ENCODE assay signal across 28 mouse cellular contexts in the genomic region with DNA sequence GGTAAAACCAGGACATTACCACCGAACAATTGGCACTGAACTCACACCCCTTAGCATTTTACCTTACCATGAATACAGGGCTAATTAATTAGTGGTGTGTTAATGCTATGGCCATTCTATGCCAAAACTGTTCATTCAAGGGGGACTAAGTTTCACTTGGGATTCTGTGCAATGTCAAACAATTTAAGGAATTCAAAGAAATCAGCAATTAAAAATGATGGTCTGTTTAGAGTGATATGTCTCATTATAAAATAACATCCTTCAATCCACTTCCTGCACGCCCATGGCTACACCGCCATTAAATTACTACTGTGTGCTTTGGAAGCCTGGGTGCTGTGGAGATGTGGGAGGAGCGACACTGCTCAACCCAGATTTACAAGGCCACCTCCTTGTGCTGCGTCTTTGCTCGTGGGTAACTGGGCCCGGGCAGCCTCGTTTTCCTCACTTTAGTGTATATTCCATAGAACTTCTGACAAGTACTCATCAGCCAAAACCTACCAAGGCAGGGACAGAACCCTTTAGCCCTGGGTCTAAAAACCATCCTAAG. TPM values are rescaled to one million over a fixed set of nuclear protein-coding genes. Genes with fewer than 3 reads are reported as not detected.
DNase-seq lines count a peak whose midpoint lies in the region; ATAC-seq and TF ChIP-seq lines count a peak whose summit lies in the region.
"Had no signal": no experiment of that assay in that cellular context is flagged by ENCODE, and none has a peak within 500 bp of the region (broad histone marks: within the 10 kb centered on the region; RNA-seq: fewer than 3 reads in every experiment).

No protein-coding gene starts in this region.

- H3K27me3 ChIP-seq in forebrain, embryonic 13.5 days = no peaks in the 10 kb centered on the region
- H3K27me3 ChIP-seq in forebrain, embryonic 12.5 days = no peaks in the 10 kb centered on the region
- H3K27me3 ChIP-seq in heart, embryonic 10.5 days (ENCODE audit: insufficient read depth, poor library complexity, severe bottlenecking) = no peaks in the 10 kb centered on the region
- H3K27me3 ChIP-seq in midbrain, embryonic 11.5 days (ENCODE audit: control insufficient read depth, insufficient read depth, low read length) = no peaks in the 10 kb centered on the region
- H3K27me3 ChIP-seq in midbrain, postnatal 0 days (ENCODE audit: insufficient read depth, low read length) = no peaks in the 10 kb centered on the region
- no peaks in the 10 kb centered on the region for H3K27me3 ChIP-seq in intestine, embryonic 15.5 days (replicated peaks)
- H3K27me3 ChIP-seq: CH12.LX; embryonic facial prominence, embryonic 13.5 days; embryonic facial prominence, embryonic 15.5 days; forebrain, embryonic 15.5 days; Patski had no signal

- ATAC-seq in forebrain, embryonic 13.5 days = peak; percentile 51; the same call in 1 of the 2 replicates
- no peak for ATAC-seq in forebrain, embryonic 12.5 days (ENCODE audit: low FRiP score)
- ATAC-seq in midbrain, embryonic 11.5 days (ENCODE audit: low FRiP score) = no peak
- no peak for ATAC-seq in midbrain, postnatal 0 days (ENCODE audit: low FRiP score)
- no peak for ATAC-seq in intestine, embryonic 15.5 days
- ATAC-seq: activated CD4-positive, CD25-positive, alpha-beta regulatory T cell, adult 4 months; CD4-positive, CD25-positive, alpha-beta regulatory T cell, adult 4 months; forebrain, embryonic 15.5 days; Patski had no signal

- H3K36me3 ChIP-seq in forebrain, embryonic 13.5 days (ENCODE audit: poor library complexity, severe bottlenecking) = no peaks in the 10 kb centered on the region
- H3K36me3 ChIP-seq in forebrain, embryonic 12.5 days (replicated peaks) = no peaks in the 10 kb centered on the region
- H3K36me3 ChIP-seq in heart, embryonic 10.5 days = 0 out of 2 replicates have a peak, but pooled peaks cover 5% of the 10 kb centered on the region
- no peaks in the 10 kb centered on the region for H3K36me3 ChIP-seq in midbrain, embryonic 11.5 days (ENCODE audit: control insufficient read depth, insufficient read depth, low read length)
- no peaks in the 10 kb centered on the region for H3K36me3 ChIP-seq in midbrain, postnatal 0 days (ENCODE audit: insufficient read depth, low read length)
- H3K36me3 ChIP-seq in intestine, embryonic 15.5 days = 0 out of 2 replicates have a peak, but pooled peaks cover 5% of the 10 kb centered on the region
- H3K36me3 ChIP-seq: forebrain, embryonic 10.5 days; forebrain, embryonic 15.5 days; G1E had no signal

- H3K9me3 ChIP-seq in forebrain, embryonic 13.5 days (replicated peaks) = no peaks in the 10 kb centered on the region
- H3K9me3 ChIP-seq in forebrain, embryonic 12.5 days = no peaks in the 10 kb centered on the region
- no peaks in the 10 kb centered on the region for H3K9me3 ChIP-seq in heart, embryonic 10.5 days
- no peaks in the 10 kb centered on the region for H3K9me3 ChIP-seq in midbrain, embryonic 11.5 days (ENCODE audit: control insufficient read depth, low read length)
- H3K9me3 ChIP-seq in midbrain, postnatal 0 days (ENCODE audit: low read length) = no peaks in the 10 kb centered on the region
- no peaks in the 10 kb centered on the region for H3K9me3 ChIP-seq in intestine, embryonic 15.5 days
- H3K9me3 ChIP-seq: embryonic facial prominence, embryonic 13.5 days; embryonic facial prominence, embryonic 15.5 days; forebrain, embryonic 10.5 days; forebrain, embryonic 15.5 days had no signal

- H3K9ac ChIP-seq in forebrain, embryonic 13.5 days = no peak overlapping the region
- no peak overlapping the region for H3K9ac ChIP-seq in forebrain, embryonic 12.5 days
- no peak overlapping the region for H3K9ac ChIP-seq in midbrain, embryonic 11.5 days (ENCODE audit: low read length)
- H3K9ac ChIP-seq in midbrain, postnatal 0 days (replicated peaks; ENCODE audit: low read length, poor library complexity, severe bottlenecking) = no peak overlapping the region
- no peak overlapping the region for H3K9ac ChIP-seq in intestine, embryonic 15.5 days
- H3K9ac ChIP-seq: embryonic facial prominence, embryonic 13.5 days; embryonic facial prominence, embryonic 15.5 days; forebrain, embryonic 15.5 days had no signal

- 66% methylated on average over 8 of the region's 8 CpGs for WGBS in forebrain, embryonic 13.5 days
- WGBS in forebrain, embryonic 12.5 days = 78% methylated on average over 8 of the region's 8 CpGs
- 95% methylated on average over 8 of the region's 8 CpGs for WGBS in heart, embryonic 10.5 days
- 96% methylated on average over 8 of the region's 8 CpGs for WGBS in midbrain, embryonic 11.5 days
- 95% methylated on average over 8 of the region's 8 CpGs for WGBS in midbrain, postnatal 0 days
- WGBS in intestine, embryonic 15.5 days = 77% methylated on average over 8 of the region's 8 CpGs

- DNase-seq in heart, embryonic 10.5 days (ENCODE audit: low spot score) = peak; percentile 71
- DNase-seq in heart, postnatal 25 days (ENCODE audit: low spot score) = no peak
- peak; percentile 61 for DNase-seq in midbrain, embryonic 11.5 days (ENCODE audit: low spot score, missing footprints)
- DNase-seq in midbrain, postnatal 0 days (ENCODE audit: low spot score) = no peak
- DNase-seq: adrenal gland, adult 8-10 months; adrenal gland, postnatal 14 days; adrenal gland, postnatal 36 days; B cell, adult 2 months; cerebellum, adult 11 months; cerebellum, adult 18-20 months; cerebellum, adult 8-10 months; cerebellum, adult 9-11 months; cerebellum, postnatal 14 days; cerebellum, postnatal 36 days; embryo, embryonic 11 days had no signal

- H3K4me3 ChIP-seq in forebrain, embryonic 13.5 days = no peak overlapping the region
- H3K4me3 ChIP-seq in forebrain, embryonic 12.5 days (replicated peaks) = no peak overlapping the region
- H3K4me3 ChIP-seq in heart, embryonic 10.5 days = no peak overlapping the region
- no peak overlapping the region for H3K4me3 ChIP-seq in midbrain, embryonic 11.5 days (ENCODE audit: low read depth, low read length)
- H3K4me3 ChIP-seq in midbrain, postnatal 0 days (ENCODE audit: low read depth, low read length) = no peak overlapping the region
- H3K4me3 ChIP-seq in intestine, embryonic 15.5 days (replicated peaks) = no peak overlapping the region
- H3K4me3 ChIP-seq: embryonic facial prominence, embryonic 13.5 days; embryonic facial prominence, embryonic 15.5 days; erythroblast, embryonic 14.5 days; forebrain, embryonic 10.5 days; forebrain, embryonic 15.5 days had no signal

- H3K27ac ChIP-seq in forebrain, embryonic 13.5 days = no peak overlapping the region
- H3K27ac ChIP-seq in forebrain, embryonic 12.5 days = no peak overlapping the region
- no peak overlapping the region for H3K27ac ChIP-seq in heart, embryonic 10.5 days
- H3K27ac ChIP-seq in midbrain, embryonic 11.5 days (ENCODE audit: low read depth, low read length) = no peak overlapping the region
- no peak overlapping the region for H3K27ac ChIP-seq in midbrain, postnatal 0 days (ENCODE audit: low read depth, low read length)
- H3K27ac ChIP-seq in intestine, embryonic 15.5 days = no peak overlapping the region
- H3K27ac ChIP-seq: embryonic facial prominence, embryonic 13.5 days; embryonic facial prominence, embryonic 15.5 days; forebrain, embryonic 10.5 days; forebrain, embryonic 15.5 days had no signal

- no peaks in the 10 kb centered on the region for H3K4me1 ChIP-seq in forebrain, embryonic 13.5 days
- H3K4me1 ChIP-seq in forebrain, embryonic 12.5 days = 0 out of 2 replicates have a peak, but pooled peaks cover 13% of the 10 kb centered on the region
- 0 out of 2 replicates have a peak, but pooled peaks cover 3% of the 10 kb centered on the region for H3K4me1 ChIP-seq in heart, embryonic 10.5 days
- H3K4me1 ChIP-seq in midbrain, embryonic 11.5 days (ENCODE audit: control insufficient read depth, insufficient read depth, low read length) = peaks cover 4% of the 10 kb centered on the region; the same call in 1 of the 2 replicates
- no peaks in the 10 kb centered on the region for H3K4me1 ChIP-seq in midbrain, postnatal 0 days (ENCODE audit: insufficient read depth, low read length)
- 0 out of 2 replicates have a peak, but pooled peaks cover 3% of the 10 kb centered on the region for H3K4me1 ChIP-seq in intestine, embryonic 15.5 days (replicated peaks)
- H3K4me1 ChIP-seq: forebrain, embryonic 15.5 days had no signal

- no peak for TF ChIP-seq CTCF in midbrain, postnatal 0 days (IDR thresholded peaks at IDR 0.05)

- H3K4me2 ChIP-seq in forebrain, embryonic 13.5 days = no peak overlapping the region
- H3K4me2 ChIP-seq in forebrain, embryonic 12.5 days = no peak overlapping the region
- no peak overlapping the region for H3K4me2 ChIP-seq in midbrain, embryonic 11.5 days
- H3K4me2 ChIP-seq in midbrain, postnatal 0 days (ENCODE audit: low read depth, low read length, poor library complexity, severe bottlenecking) = no peak overlapping the region
- H3K4me2 ChIP-seq in intestine, embryonic 15.5 days (replicated peaks) = no peak overlapping the region
- H3K4me2 ChIP-seq: embryonic facial prominence, embryonic 13.5 days; embryonic facial prominence, embryonic 15.5 days; forebrain, embryonic 15.5 days had no signal

- intact Hi-C loops in heart, postnatal 25 days (cut with DNase I) = no loop called here

RNA-seq across cellular contexts. Expression of a gene that starts 36.3 kb away (rescaled TPM):
- polyA plus RNA-seq in forebrain, embryonic 13.5 days (2015; fragmentation: Nextera tagmentation; extraction: Ambion mirVana) = 840 and 952 TPM in 2 replicates
- 862 and 915 TPM in 2 replicates for polyA plus RNA-seq in forebrain, embryonic 12.5 days (2016; fragmentation: Nextera tagmentation; extraction: Ambion mirVana)
- 903 and 1,025 TPM in 2 replicates for polyA plus RNA-seq in heart, embryonic 10.5 days (2016; fragmentation: Nextera tagmentation; extraction: Ambion mirVana)
- total RNA-seq in heart, postnatal 25 days (2021) = 100 to 1,000 TPM; 442 to 500 TPM
- polyA plus RNA-seq in midbrain, embryonic 11.5 days (2014; fragmentation: Nextera tagmentation; extraction: Ambion mirVana) = 1,104 and 1,128 TPM in 2 replicates
- total RNA-seq in midbrain, postnatal 0 days (2014; rRNA removed) = 418 and 476 TPM in 2 replicates
- 512 and 566 TPM in 2 replicates for polyA plus RNA-seq in midbrain, postnatal 0 days (2015; fragmentation: Nextera tagmentation; extraction: Ambion mirVana)
- 1,281 and 1,419 TPM in 2 replicates for polyA plus RNA-seq in intestine, embryonic 15.5 days (2015; fragmentation: Nextera tagmentation; extraction: Ambion mirVana)

Comparison
In these comparisons a context has a peak if more than half of its experiments do, and no peak if none do; other contexts are left out.
1. DNase-seq: peak in heart, embryonic 10.5 days (single experiment) and midbrain, embryonic 11.5 days (single experiment); none in heart, postnatal 25 days (single experiment) and midbrain, postnatal 0 days (single experiment).